Mouse (Mus musculus) MEL (cell line): ENCODE measurements around the gene Elfn2. TPM values are rescaled to one million over a fixed set of nuclear protein-coding genes. Genes with fewer than 3 reads are reported as not detected.

Source experiments
- DNase-seq: peaks from one replicate; pipeline ENCODE4 v3.0.0; 2011; ENCODE audit warnings: low read depth, low spot score
- H3K27ac ChIP-seq: 2 replicates; pipeline ENCODE4 v1.5.1; 2012; ENCODE audit warnings: low read depth, mild to moderate bottlenecking, control low read depth, low read length, moderate library complexity; ENCODE audit not compliant: control insufficient read depth
- H3K27me3 ChIP-seq, 2 experiments: fragments of 150-350 bp in 1 of 2; sonication (generic) in 1 of 2; 2 replicates each; pipeline ENCODE4 v1.6.1; 2012; ENCODE audit warnings: low read length in 2 of 2, mild to moderate bottlenecking in 2 of 2, improper control_type of control experiment in 1 of 2, moderate library complexity in 1 of 2; ENCODE audit not compliant: insufficient read depth in 2 of 2, control insufficient read depth in 1 of 2
- H3K36me3 ChIP-seq, 2 experiments: 2 replicates each; pipeline ENCODE4 v1.6.1; 2012 to 2014; ENCODE audit warnings: low read length in 2 of 2, improper control_type of control experiment in 1 of 2, inconsistent platforms in 1 of 2, mild to moderate bottlenecking in 1 of 2; ENCODE audit not compliant: insufficient read depth in 2 of 2, control insufficient read depth in 1 of 2
- H3K4me1 ChIP-seq, 2 experiments: fragments of 150-350 bp in 1 of 2; sonication (generic) in 1 of 2; 2 replicates each; pipeline ENCODE4 v1.6.1; 2012; ENCODE audit warnings: low read length in 2 of 2, improper control_type of control experiment in 1 of 2, mild to moderate bottlenecking in 1 of 2; ENCODE audit not compliant: insufficient read depth in 2 of 2, control insufficient read depth in 1 of 2
- H3K4me3 ChIP-seq, 2 experiments: fragments of 150-350 bp in 1 of 2; sonication (generic) in 1 of 2; 2 replicates each; pipeline ENCODE4 v1.5.1; 2012; ENCODE audit warnings: low read depth in 2 of 2, low read length in 2 of 2, mild to moderate bottlenecking in 2 of 2, moderate library complexity in 2 of 2, control low read depth in 1 of 2, improper control_type of control experiment in 1 of 2; ENCODE audit not compliant: control insufficient read depth in 1 of 2, insufficient read depth in 1 of 2
- H3K79me2 ChIP-seq: 2 replicates; pipeline ENCODE4 v1.6.1; 2012; ENCODE audit warnings: mild to moderate bottlenecking, low read length, moderate library complexity; ENCODE audit not compliant: control insufficient read depth, poor library complexity, insufficient read depth
- H3K9ac ChIP-seq: 2 replicates; pipeline ENCODE4 v1.6.1; 2012; ENCODE audit warnings: low read depth, mild to moderate bottlenecking, control low read depth, low read length, moderate library complexity; ENCODE audit not compliant: control insufficient read depth, poor library complexity, severe bottlenecking
- H3K9me3 ChIP-seq: fragments of 150-350 bp; sonication (generic); replicated peaks from 2 replicates; pipeline ENCODE4 v1.6.1; 2012; ENCODE audit warnings: mild to moderate bottlenecking, low read length, improper control_type of control experiment, moderate library complexity; ENCODE audit not compliant: insufficient read depth
- BHLHE40 ChIP-seq: IDR thresholded peaks from 2 replicates; pipeline ENCODE4 v1.6.1; 2012; ENCODE audit warnings: low read depth, mild to moderate bottlenecking, inconsistent platforms, low read length, improper control_type of control experiment, borderline replicate concordance
- CHD1 ChIP-seq: IDR thresholded peaks from 2 replicates; pipeline ENCODE4 v1.6.1; 2012; ENCODE audit warnings: low read depth, mild to moderate bottlenecking, inconsistent platforms, low read length, improper control_type of control experiment
- CHD2 ChIP-seq: IDR thresholded peaks from 2 replicates; pipeline ENCODE4 v1.6.1; 2011; ENCODE audit warnings: low read length, improper control_type of control experiment
- E2F4 ChIP-seq: IDR thresholded peaks from 2 replicates; pipeline ENCODE4 v1.6.1; 2011; ENCODE audit warnings: low read depth, low read length, improper control_type of control experiment, borderline replicate concordance
- ELF1 ChIP-seq: IDR thresholded peaks from 2 replicates; pipeline ENCODE4 v1.6.1; 2014; ENCODE audit warnings: low read depth, mild to moderate bottlenecking, inconsistent platforms, low read length, improper control_type of control experiment, moderate library complexity
- EP300 ChIP-seq, 2 experiments: IDR thresholded peaks; 2 replicates each; pipeline ENCODE4 v1.6.1; 2011; ENCODE audit warnings: improper control_type of control experiment in 2 of 2, low read length in 2 of 2, low read depth in 1 of 2, mild to moderate bottlenecking in 1 of 2
- ETS1 ChIP-seq: IDR thresholded peaks from 2 replicates; pipeline ENCODE4 v1.6.1; 2012; ENCODE audit warnings: low read depth, mild to moderate bottlenecking, inconsistent platforms, low read length, improper control_type of control experiment, moderate library complexity
- GATA1 ChIP-seq: IDR thresholded peaks from 2 replicates; pipeline ENCODE4 v1.6.1; 2011; ENCODE audit warnings: low read depth, low read length, improper control_type of control experiment
- HCFC1 ChIP-seq: IDR thresholded peaks from 2 replicates; pipeline ENCODE4 v1.6.1; 2012; ENCODE audit warnings: low read depth, mild to moderate bottlenecking, inconsistent platforms, low read length, improper control_type of control experiment, moderate library complexity
- JUND ChIP-seq: IDR thresholded peaks from 2 replicates; pipeline ENCODE4 v1.6.1; 2011; ENCODE audit warnings: low read depth, mild to moderate bottlenecking, improper control_type of control experiment, low read length
- MAX ChIP-seq: IDR thresholded peaks from 2 replicates; pipeline ENCODE4 v1.6.1; 2011; ENCODE audit warnings: low read length, improper control_type of control experiment
- MAZ ChIP-seq: IDR thresholded peaks from 2 replicates; pipeline ENCODE4 v1.6.1; 2012; ENCODE audit warnings: low read depth, mild to moderate bottlenecking, inconsistent platforms, low read length, improper control_type of control experiment
- MEF2A ChIP-seq: IDR thresholded peaks from 2 replicates; pipeline ENCODE4 v1.6.1; 2014; ENCODE audit warnings: low read depth, mild to moderate bottlenecking, inconsistent platforms, low read length, improper control_type of control experiment; ENCODE audit not compliant: poor library complexity, insufficient replicate concordance, severe bottlenecking; ENCODE audit errors: extremely low read depth
- MXI1 ChIP-seq: IDR thresholded peaks from 2 replicates; pipeline ENCODE4 v1.6.1; 2011; ENCODE audit warnings: mild to moderate bottlenecking, low read depth, low read length, improper control_type of control experiment
- MYB ChIP-seq: IDR thresholded peaks from 2 replicates; pipeline ENCODE4 v1.6.1; 2011; ENCODE audit warnings: mild to moderate bottlenecking, low read depth, low read length, improper control_type of control experiment
- NELFE ChIP-seq: IDR thresholded peaks from 2 replicates; pipeline ENCODE4 v1.6.1; 2011; ENCODE audit warnings: low read depth, low read length, improper control_type of control experiment
- NRF1 ChIP-seq: IDR thresholded peaks from 2 replicates; pipeline ENCODE4 v1.6.1; 2014; ENCODE audit warnings: low read depth, mild to moderate bottlenecking, inconsistent platforms, low read length, improper control_type of control experiment, moderate library complexity; ENCODE audit not compliant: poor library complexity, insufficient read depth, severe bottlenecking
- POLR2A ChIP-seq, 2 experiments: IDR thresholded peaks; 2 replicates each; pipeline ENCODE4 v1.6.1; 2011 to 2012; ENCODE audit warnings: low read length in 2 of 2, mild to moderate bottlenecking in 2 of 2, control low read depth in 1 of 2, improper control_type of control experiment in 1 of 2, low read depth in 1 of 2, moderate library complexity in 1 of 2; ENCODE audit not compliant: control insufficient read depth in 1 of 2, insufficient read depth in 1 of 2, poor library complexity in 1 of 2
- POLR2AphosphoS2 ChIP-seq: IDR thresholded peaks from 2 replicates; pipeline ENCODE4 v1.6.1; 2011; ENCODE audit warnings: low read length, improper control_type of control experiment
- POLR2AphosphoS5 ChIP-seq: IDR thresholded peaks from 2 replicates; pipeline ENCODE4 v1.6.1; 2012; ENCODE audit warnings: low read depth, borderline replicate concordance, mild to moderate bottlenecking, inconsistent platforms, low read length, moderate library complexity, mixed read lengths
- RAD21 ChIP-seq: IDR thresholded peaks from 2 replicates; pipeline ENCODE4 v1.6.1; 2011; ENCODE audit warnings: mild to moderate bottlenecking, low read depth, low read length, improper control_type of control experiment
- RCOR1 ChIP-seq: IDR thresholded peaks from 2 replicates; pipeline ENCODE4 v1.6.1; 2012; ENCODE audit warnings: low read depth, mild to moderate bottlenecking, inconsistent platforms, low read length, improper control_type of control experiment
- SIN3A ChIP-seq: IDR thresholded peaks from 2 replicates; pipeline ENCODE4 v1.6.1; 2012; ENCODE audit warnings: low read length, improper control_type of control experiment, inconsistent platforms
- TBP ChIP-seq: IDR thresholded peaks from 2 replicates; pipeline ENCODE4 v1.8.0; 2011; ENCODE audit warnings: low read depth, low read length, improper control_type of control experiment
- TCF12 ChIP-seq: IDR thresholded peaks from 2 replicates; pipeline ENCODE4 v1.6.1; 2014; ENCODE audit warnings: low read depth, mild to moderate bottlenecking, inconsistent platforms, low read length, improper control_type of control experiment, moderate library complexity
- UBTF ChIP-seq: IDR thresholded peaks from 2 replicates; pipeline ENCODE4 v1.6.1; 2012; ENCODE audit warnings: low read depth, mild to moderate bottlenecking, inconsistent platforms, low read length, improper control_type of control experiment, moderate library complexity, borderline replicate concordance; ENCODE audit not compliant: insufficient read depth
- USF1 ChIP-seq: IDR thresholded peaks from 2 replicates; pipeline ENCODE4 v1.6.1; 2014; ENCODE audit warnings: low read depth, mild to moderate bottlenecking, inconsistent platforms, low read length, improper control_type of control experiment, moderate library complexity
- USF2 ChIP-seq, 2 experiments: IDR thresholded peaks; 2 replicates each; pipeline ENCODE4 v1.6.1; 2011 to 2012; ENCODE audit warnings: improper control_type of control experiment in 2 of 2, low read length in 2 of 2, borderline replicate concordance in 1 of 2, inconsistent platforms in 1 of 2, low read depth in 1 of 2, mild to moderate bottlenecking in 1 of 2; ENCODE audit not compliant: insufficient read depth in 1 of 2
- ZC3H11A ChIP-seq: IDR thresholded peaks from 2 replicates; pipeline ENCODE4 v1.6.1; 2012; ENCODE audit warnings: low read depth, mild to moderate bottlenecking, inconsistent platforms, low read length, improper control_type of control experiment
- ZKSCAN1 ChIP-seq: IDR thresholded peaks from 2 replicates; pipeline ENCODE4 v1.6.1; 2012; ENCODE audit warnings: low read depth, mild to moderate bottlenecking, inconsistent platforms, low read length, improper control_type of control experiment, moderate library complexity
- polyA plus RNA-seq, 2 experiments: library from polyadenylated mRNA; stranded (reverse) in 1 of 2; unstranded in 1 of 2; fragments of >175 nt in 1 of 2; fragments of >200 nt in 1 of 2; gene quantifications; 2 replicates each; pipeline versions ENCODE4 v1.2.1 to v1.2.4; 2012; ENCODE audit warnings: low replicate concordance in 2 of 2, low read depth in 1 of 2; ENCODE audit not compliant: insufficient read length in 2 of 2, insufficient read depth in 1 of 2, missing spikeins in 1 of 2
- total RNA-seq: library from RNA; depleted of rRNA; stranded (reverse); fragments of 300-350 nt; gene quantifications from 2 replicates; pipeline ENCODE4 v1.2.3, GENCODE M21; 2012

The Elfn2 gene
- total and polyA plus RNA-seq, 3 experiments: 0.04 to 0.15 TPM; not detected in 1

GRCm38 (mm10) chr15:78692505-78692904 is 26.1 kb downstream of the Elfn2 start:
- DNase-seq: no peak
- Histone ChIP-seq H3K27me3 (peaks cover 0 to 9% of the 10 kb centered on the region in 2 experiments; a peak in 3 of 4 replicates), H3K9me3 (no peaks in the 10 kb centered on the region), H3K9ac (no peak overlapping the region), H3K4me3 (no peak overlapping the region), H3K79me2 (no peaks in the 10 kb centered on the region), H3K4me1 (no peaks in the 10 kb centered on the region), H3K36me3 (no peaks in the 10 kb centered on the region), H3K27ac (no peak overlapping the region)
- TF ChIP-seq POLR2AphosphoS2 (no peak), GATA1 (no peak), CHD1 (no peak), ELF1 (no peak), MXI1 (no peak), TBP (no peak), MEF2A (no peak), MAX (no peak), NRF1 (no peak), E2F4 (no peak), CHD2 (no peak), UBTF (no peak), USF2 (IDR thresholded peaks at IDR 0.05; ENCODE audit: borderline replicate concordance in 1 of 2, insufficient read depth in 1 of 2, low read depth in 1 of 2, low read length in 2 of 2) (no peak), RAD21 (no peak), NELFE (no peak)

GRCm38 (mm10) chr15:78690716-78691115 is 27.9 kb downstream of the Elfn2 start:
- no peaks in the 10 kb centered on the region for H3K4me1 ChIP-seq
- H3K9me3 ChIP-seq: no peaks in the 10 kb centered on the region
- peaks cover 0 to 8% of the 10 kb centered on the region in 2 experiments; a peak in 3 of 4 replicates for H3K27me3 ChIP-seq
- TF ChIP-seq ZC3H11A (no peak), USF1 (no peak), MAZ (no peak), NELFE (no peak), E2F4 (no peak), BHLHE40 (no peak), ZKSCAN1 (no peak), SIN3A (no peak), EP300 (IDR thresholded peaks at IDR 0.05; ENCODE audit: low read depth in 1 of 2, low read length in 2 of 2) (no peak), MXI1 (no peak), HCFC1 (no peak), JUND (no peak), POLR2A (IDR thresholded peaks at IDR 0.05; ENCODE audit: control insufficient read depth in 1 of 2, insufficient read depth in 1 of 2, low read depth in 1 of 2, low read length in 2 of 2, poor library complexity in 1 of 2) (no peak), CHD1 (no peak), ETS1 (no peak), TCF12 (no peak), RCOR1 (no peak), MEF2A (no peak), POLR2AphosphoS5 (no peak), MYB (no peak)
- DNase-seq: no peak
- H3K36me3 ChIP-seq: no peaks in the 10 kb centered on the region
- no peaks in the 10 kb centered on the region for H3K79me2 ChIP-seq
- no peak overlapping the region for H3K4me3 ChIP-seq
- no peak overlapping the region for H3K9ac ChIP-seq
- H3K27ac ChIP-seq: no peak overlapping the region
